Mouse (Mus musculus): ENCODE results near the gene Tent5b.

Gene Tent5b

GRCm38 (mm10) chr4:133479458-133480184 lies at the start of gene Tent5b:
Tent5b (plus strand) TSS chr4:133480132.
- peak; percentile 99 for DNase-seq

- DNase-seq: no peak
Measured at GRCm38 (mm10) chr4:133431508-133431907, 48.4 kb upstream of the Tent5b start.

GRCm38 (mm10) chr4:133432560-133433171 lies 47.3 kb upstream of the Tent5b start:
- DNase-seq: peak; percentile 62

GRCm38 (mm10) chr4:133435921-133436320 lies 44.0 kb upstream of the Tent5b start:
- no peak for DNase-seq

- peak; percentile 65 for DNase-seq
Measured at GRCm38 (mm10) chr4:133439460-133440376, 40.2 kb upstream of the Tent5b start.

- no peak for DNase-seq
Measured at GRCm38 (mm10) chr4:133440377-133440795, 39.5 kb upstream of the Tent5b start.

- DNase-seq: no peak
Measured at GRCm38 (mm10) chr4:133442194-133442593, 37.7 kb upstream of the Tent5b start.

GRCm38 (mm10) chr4:133443085-133443484 lies 36.8 kb upstream of the Tent5b start:
- DNase-seq: no peak

- no peak for DNase-seq
Measured at GRCm38 (mm10) chr4:133445727-133446126, 34.2 kb upstream of the Tent5b start.

GRCm38 (mm10) chr4:133447366-133447765 lies 32.6 kb upstream of the Tent5b start:
- no peak for DNase-seq

- DNase-seq: no peak
Measured at GRCm38 (mm10) chr4:133447967-133448366, 32.0 kb upstream of the Tent5b start.

GRCm38 (mm10) chr4:133448708-133449388 lies 31.1 kb upstream of the Tent5b start:
- no peak for DNase-seq

- no peak for DNase-seq
Measured at GRCm38 (mm10) chr4:133449726-133450125, 30.2 kb upstream of the Tent5b start.

GRCm38 (mm10) chr4:133451536-133451935 lies 28.4 kb upstream of the Tent5b start:
- peak; percentile 62 for DNase-seq

- no peak for DNase-seq
Measured at GRCm38 (mm10) chr4:133452433-133452832, 27.5 kb upstream of the Tent5b start.

- DNase-seq: no peak
Measured at GRCm38 (mm10) chr4:133458044-133458443, 21.9 kb upstream of the Tent5b start.

- DNase-seq: no peak
Measured at GRCm38 (mm10) chr4:133460006-133460405, 19.9 kb upstream of the Tent5b start.

- no peak for DNase-seq
Measured at GRCm38 (mm10) chr4:133460796-133461325, 19.1 kb upstream of the Tent5b start.

- DNase-seq: no peak
Measured at GRCm38 (mm10) chr4:133461362-133461761, 18.6 kb upstream of the Tent5b start.

GRCm38 (mm10) chr4:133463184-133463583 lies 16.7 kb upstream of the Tent5b start:
- DNase-seq: no peak

GRCm38 (mm10) chr4:133468080-133468479 lies 11.9 kb upstream of the Tent5b start:
- DNase-seq: peak; percentile 80

GRCm38 (mm10) chr4:133469122-133469521 lies 10.8 kb upstream of the Tent5b start:
- no peak for DNase-seq
